Mouse (Mus musculus) kidney, embryonic 15.5 days (tissue): ENCODE measurements around the gene 1700028K03Rik. TPM values are rescaled to one million over a fixed set of nuclear protein-coding genes. Genes with fewer than 3 reads are reported as not detected.

ENCODE experiments used
- ATAC-seq: fragments of 200-750 bp; cut with Nextera tagmentation; replicated peaks from 2 replicates; pipeline ENCODE4 v1.8.0; 2017; ENCODE audit warnings: moderate TSS enrichment; ENCODE audit not compliant: low FRiP score
- H3K27ac ChIP-seq: fragments of 300-500 bp; sonication (generic); 2 replicates; pipeline ENCODE4 v1.5.1; 2015; ENCODE audit warnings: mild to moderate bottlenecking, inconsistent platforms
- H3K27me3 ChIP-seq: fragments of 300-500 bp; sonication (generic); 2 replicates; pipeline ENCODE4 v1.6.1; 2015; ENCODE audit warnings: inconsistent platforms
- H3K36me3 ChIP-seq: fragments of 300-500 bp; sonication (generic); 2 replicates; pipeline ENCODE4 v1.6.1; 2015; ENCODE audit warnings: inconsistent platforms
- H3K4me1 ChIP-seq: fragments of 300-500 bp; sonication (generic); 2 replicates; pipeline ENCODE4 v1.6.1; 2015; ENCODE audit warnings: inconsistent platforms
- H3K4me2 ChIP-seq: fragments of 300-500 bp; sonication (generic); 2 replicates; pipeline ENCODE4 v1.6.1; 2015; ENCODE audit warnings: moderate library complexity, mild to moderate bottlenecking, inconsistent platforms
- H3K4me3 ChIP-seq: fragments of 300-500 bp; sonication (generic); replicated peaks from 2 replicates; pipeline ENCODE4 v1.5.1; 2015; ENCODE audit warnings: mild to moderate bottlenecking, inconsistent platforms
- H3K9ac ChIP-seq: fragments of 300-500 bp; sonication (generic); 2 replicates; pipeline ENCODE4 v1.6.1; 2015; ENCODE audit warnings: mild to moderate bottlenecking, inconsistent platforms
- H3K9me3 ChIP-seq: fragments of 300-500 bp; sonication (generic); replicated peaks from 2 replicates; pipeline ENCODE4 v1.6.1; 2016; ENCODE audit warnings: inconsistent platforms
- WGBS: fragments of 180-500 bp; shearing (Covaris S2); methylation state at CpG from one replicate; pipeline ENCODE4 v1.1.7; 2015; ENCODE audit warnings: mixed read lengths; 5-methylcytosine and 5-hydroxymethylcytosine counted together
- polyA plus RNA-seq: library from polyadenylated mRNA; unstranded; fragments of >200 nt; fragmentation: Nextera tagmentation; extraction: Ambion mirVana; gene quantifications from 2 replicates; pipeline ENCODE4 v1.2.1, GENCODE M21; 2015

The 1700028K03Rik gene
- polyA plus RNA-seq, 1 experiment from 2014 or later: 0.04 TPM

DNA sequence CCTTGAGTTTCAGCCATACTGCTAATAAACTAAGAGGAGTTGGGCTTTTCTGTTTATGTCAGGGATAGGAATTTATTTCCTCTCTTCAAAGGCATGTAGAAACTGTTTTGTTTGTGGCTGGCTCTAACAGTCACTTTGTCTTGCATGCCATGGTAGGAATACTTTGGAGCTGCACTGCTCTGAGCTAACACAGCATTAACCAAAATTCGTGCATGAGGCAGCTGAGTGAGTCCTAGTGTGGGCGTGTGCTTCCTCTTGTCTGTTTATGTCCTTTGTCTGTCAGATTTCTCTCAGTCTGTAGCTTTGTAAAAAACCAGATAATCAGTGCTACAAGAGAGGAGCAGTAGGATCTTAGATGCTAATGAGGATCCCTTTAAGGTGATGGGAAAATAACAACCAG is 23.2 kb upstream of the 1700028K03Rik start:
- ATAC-seq: no peak
- H3K36me3 ChIP-seq: no peaks in the 10 kb centered on the region
- H3K9me3 ChIP-seq: no peaks in the 10 kb centered on the region
- WGBS: 58% methylated on average over 2 of the region's 2 CpGs
- H3K4me2 ChIP-seq: no peak overlapping the region
- no peak overlapping the region for H3K27ac ChIP-seq
- no peak overlapping the region for H3K4me3 ChIP-seq
- no peaks in the 10 kb centered on the region for H3K4me1 ChIP-seq
- H3K9ac ChIP-seq: no peak overlapping the region
- H3K27me3 ChIP-seq: no peaks in the 10 kb centered on the region

DNA sequence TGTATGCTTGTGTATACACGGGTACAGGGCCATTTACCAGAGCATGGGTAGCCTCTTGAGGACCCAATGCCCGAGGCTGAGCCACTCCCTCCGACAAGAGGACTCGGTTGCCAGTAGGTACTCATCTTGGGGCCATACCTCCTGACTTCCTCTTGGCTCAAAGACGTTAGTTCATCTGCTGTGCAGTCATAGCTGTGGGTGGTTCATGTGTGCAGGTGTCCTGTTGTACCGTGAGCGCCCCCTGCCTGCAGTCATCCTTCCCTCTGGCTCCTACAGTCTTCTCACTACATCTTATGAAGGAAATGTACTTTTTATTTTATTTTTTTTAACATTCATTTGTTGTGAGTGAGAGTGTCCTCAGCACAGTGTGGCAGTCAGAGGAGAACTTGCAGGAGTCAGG is 20.9 kb upstream of the 1700028K03Rik start:
- Histone ChIP-seq H3K9me3 (no peaks in the 10 kb centered on the region), H3K27me3 (no peaks in the 10 kb centered on the region), H3K4me3 (no peak overlapping the region), H3K27ac (no peak overlapping the region), H3K4me2 (no peak overlapping the region), H3K36me3 (no peaks in the 10 kb centered on the region), H3K9ac (no peak overlapping the region), H3K4me1 (no peaks in the 10 kb centered on the region)
- no peak for ATAC-seq
- 51% methylated on average over 7 of the region's 7 CpGs for WGBS

GRCm38 (mm10) chr5:107515453-107515852 is 19.1 kb upstream of the 1700028K03Rik start:
- ATAC-seq: no peak

DNA sequence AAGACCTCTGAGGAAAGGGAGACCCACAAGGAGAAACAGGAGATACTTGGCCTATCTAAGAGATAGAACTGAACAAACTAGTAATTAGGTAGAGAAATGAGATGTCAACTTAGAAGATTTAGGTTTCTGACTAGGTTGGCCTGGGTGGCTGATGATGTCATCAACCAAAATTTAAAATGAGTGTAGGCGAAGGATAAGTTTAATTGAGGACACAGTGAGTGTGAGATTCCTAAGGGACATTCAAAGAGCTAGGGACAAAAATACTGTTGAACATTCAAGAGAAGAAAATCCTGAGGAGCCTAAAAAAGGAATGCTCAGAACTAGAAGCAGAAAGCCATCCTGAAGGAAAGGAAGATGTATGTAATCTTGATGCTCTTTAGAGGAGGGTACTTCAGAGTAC is 18.4 kb upstream of the 1700028K03Rik start:
- H3K27ac ChIP-seq: no peak overlapping the region
- WGBS: 89% methylated on average over 1 of the region's 1 CpGs

More at GRCm38 (mm10) chr5:107515453-107515852, 19.1 kb upstream of the 1700028K03Rik start:
- no peak overlapping the region for H3K9ac ChIP-seq
- no peaks in the 10 kb centered on the region for H3K36me3 ChIP-seq
- no peaks in the 10 kb centered on the region for H3K4me1 ChIP-seq
- 96% methylated on average over 3 of the region's 3 CpGs for WGBS
- no peak overlapping the region for H3K4me2 ChIP-seq
- H3K27ac ChIP-seq: no peak overlapping the region
- no peak overlapping the region for H3K4me3 ChIP-seq
- H3K27me3 ChIP-seq: no peaks in the 10 kb centered on the region
- H3K9me3 ChIP-seq: no peaks in the 10 kb centered on the region

DNA sequence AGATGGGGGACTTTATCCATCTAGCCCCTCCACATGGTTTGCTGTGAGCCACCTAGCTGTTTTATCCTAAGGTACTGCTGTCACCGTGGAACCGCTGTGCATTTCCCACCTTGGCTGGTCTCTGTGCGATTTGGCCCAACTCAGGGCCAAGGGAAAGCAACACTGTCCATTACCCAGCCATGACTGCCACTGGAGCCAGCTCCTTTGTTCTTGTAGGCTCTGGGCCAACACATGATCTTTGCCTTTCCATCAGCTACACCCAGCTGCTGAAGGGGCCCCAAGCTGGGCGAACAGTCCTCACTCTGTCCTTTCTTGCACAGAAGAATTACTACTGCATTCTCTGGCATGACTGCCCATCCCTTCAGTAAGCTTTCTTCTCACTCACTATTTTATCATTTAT is 15.9 kb upstream of the 1700028K03Rik start:
- H3K27ac ChIP-seq: no peak overlapping the region
- no peaks in the 10 kb centered on the region for H3K9me3 ChIP-seq
- no peak overlapping the region for H3K9ac ChIP-seq
- no peak overlapping the region for H3K4me2 ChIP-seq
- 89% methylated on average over 4 of the region's 4 CpGs for WGBS
- H3K27me3 ChIP-seq: no peaks in the 10 kb centered on the region
- ATAC-seq: no peak
- no peaks in the 10 kb centered on the region for H3K4me1 ChIP-seq
- H3K36me3 ChIP-seq: no peaks in the 10 kb centered on the region
- H3K4me3 ChIP-seq: no peak overlapping the region

More for the DNA sequence above, 18.4 kb upstream of the 1700028K03Rik start:
- Histone ChIP-seq H3K9ac (no peak overlapping the region), H3K4me2 (no peak overlapping the region), H3K36me3 (no peaks in the 10 kb centered on the region), H3K27me3 (no peaks in the 10 kb centered on the region), H3K4me1 (no peaks in the 10 kb centered on the region), H3K9me3 (no peaks in the 10 kb centered on the region), H3K4me3 (no peak overlapping the region)
- ATAC-seq: no peak

GRCm38 (mm10) chr5:107521386-107521785 is 13.1 kb upstream of the 1700028K03Rik start:
- H3K4me1 ChIP-seq: no peaks in the 10 kb centered on the region
- H3K27ac ChIP-seq: no peak overlapping the region
- H3K27me3 ChIP-seq: no peaks in the 10 kb centered on the region
- no peak for ATAC-seq
- H3K9me3 ChIP-seq: no peaks in the 10 kb centered on the region
- 89% methylated on average over 6 of the region's 6 CpGs for WGBS
- no peaks in the 10 kb centered on the region for H3K36me3 ChIP-seq
- H3K4me2 ChIP-seq: no peak overlapping the region
- H3K4me3 ChIP-seq: no peak overlapping the region
- no peak overlapping the region for H3K9ac ChIP-seq

DNA sequence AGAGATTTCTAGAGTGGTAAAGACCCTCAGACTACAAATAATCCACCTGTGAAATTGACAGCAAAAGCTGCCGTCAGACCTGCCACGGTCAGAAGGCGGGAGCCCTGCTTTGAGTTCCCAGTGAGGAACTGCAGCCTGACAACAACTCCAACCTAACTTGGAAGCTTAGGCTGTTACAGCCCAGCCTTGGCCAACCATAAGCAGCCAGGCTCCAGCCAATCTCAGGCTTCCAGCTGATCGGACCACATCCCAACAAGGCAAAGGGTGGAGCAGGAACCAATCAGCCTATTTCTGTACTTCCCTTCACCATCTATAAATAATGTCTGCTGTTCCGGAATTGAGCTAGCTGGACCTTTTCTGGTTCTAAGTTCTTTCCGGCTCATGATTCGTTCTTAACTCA is 12.6 kb upstream of the 1700028K03Rik start:
- H3K4me1 ChIP-seq: no peaks in the 10 kb centered on the region
- H3K4me3 ChIP-seq: no peak overlapping the region
- H3K27ac ChIP-seq: no peak overlapping the region
- H3K27me3 ChIP-seq: no peaks in the 10 kb centered on the region
- H3K9me3 ChIP-seq: no peaks in the 10 kb centered on the region
- ATAC-seq: no peak
- no peaks in the 10 kb centered on the region for H3K36me3 ChIP-seq
- H3K4me2 ChIP-seq: no peak overlapping the region
- H3K9ac ChIP-seq: no peak overlapping the region
- 72% methylated on average over 7 of the region's 7 CpGs for WGBS

DNA sequence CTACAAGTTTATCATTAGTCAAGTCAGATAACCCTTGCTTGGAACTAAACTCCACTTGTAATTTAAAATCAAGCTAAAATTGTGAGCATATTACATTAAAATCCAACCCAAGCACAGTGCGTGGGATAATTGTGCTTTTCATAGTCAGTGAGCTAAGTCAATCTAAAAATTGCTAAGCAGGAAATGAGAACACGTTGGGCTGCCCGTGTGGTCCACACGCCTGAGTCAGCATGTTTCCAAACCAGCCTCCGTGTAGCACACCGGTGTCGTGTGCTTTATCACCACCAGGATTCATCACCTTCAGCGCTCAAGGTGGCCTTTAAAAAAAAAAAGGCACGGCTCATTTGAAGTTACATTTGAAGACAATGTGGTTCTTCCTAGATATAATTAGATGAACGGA is 10.2 kb upstream of the 1700028K03Rik start:
- Histone ChIP-seq H3K4me1 (no peaks in the 10 kb centered on the region), H3K27me3 (no peaks in the 10 kb centered on the region), H3K4me3 (no peak overlapping the region), H3K9me3 (no peaks in the 10 kb centered on the region), H3K27ac (no peak overlapping the region), H3K4me2 (no peak overlapping the region), H3K9ac (no peak overlapping the region), H3K36me3 (no peaks in the 10 kb centered on the region)
- no peak for ATAC-seq
- WGBS: 79% methylated on average over 10 of the region's 10 CpGs

DNA sequence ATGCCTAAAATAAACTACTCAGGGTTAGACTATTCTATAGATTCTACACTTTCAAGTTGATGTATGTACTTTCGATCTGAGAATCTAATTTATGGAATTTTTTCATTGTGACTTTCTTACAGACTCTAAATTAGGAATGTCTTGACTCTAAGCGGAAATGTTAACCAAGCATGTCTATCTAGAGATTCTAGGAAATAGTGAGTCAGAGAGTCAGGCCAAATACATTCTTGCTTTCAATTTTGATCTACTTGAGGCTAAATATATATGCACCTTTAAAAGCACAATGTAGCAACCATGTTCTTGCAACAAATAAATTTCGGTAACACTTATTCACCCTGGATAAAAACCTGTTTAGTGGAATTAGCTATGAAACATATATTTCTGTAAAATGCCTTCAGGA is 5.7 kb upstream of the 1700028K03Rik start:
- no peak for ATAC-seq
- no peak overlapping the region for H3K4me3 ChIP-seq
- no peak overlapping the region for H3K9ac ChIP-seq
- 80% methylated on average over 3 of the region's 3 CpGs for WGBS
- no peaks in the 10 kb centered on the region for H3K9me3 ChIP-seq
- H3K4me1 ChIP-seq: no peaks in the 10 kb centered on the region
- no peaks in the 10 kb centered on the region for H3K27me3 ChIP-seq
- no peak overlapping the region for H3K4me2 ChIP-seq
- no peaks in the 10 kb centered on the region for H3K36me3 ChIP-seq
- no peak overlapping the region for H3K27ac ChIP-seq

DNA sequence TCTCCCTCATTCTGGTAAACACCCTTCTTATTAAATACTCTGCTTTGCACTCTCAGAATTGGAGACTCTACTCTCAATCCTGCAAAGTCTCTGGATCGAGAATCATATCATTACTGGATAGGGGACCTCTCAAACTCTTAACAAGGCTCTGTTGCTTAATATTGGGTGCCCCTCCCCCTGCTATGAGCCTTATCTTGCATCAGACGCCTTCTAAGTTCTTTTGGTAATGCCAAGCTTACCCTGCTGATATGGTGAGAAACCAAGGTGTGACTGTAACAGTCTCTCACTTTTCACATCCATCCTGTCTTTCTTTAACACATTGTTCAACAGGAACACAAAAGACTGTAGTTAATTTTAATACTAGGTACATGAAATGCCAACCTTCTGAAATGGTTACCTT is 919 bp upstream of the 1700028K03Rik start:
- no peaks in the 10 kb centered on the region for H3K36me3 ChIP-seq
- no peak overlapping the region for H3K27ac ChIP-seq
- no peaks in the 10 kb centered on the region for H3K4me1 ChIP-seq
- WGBS: 68% methylated on average over 2 of the region's 2 CpGs
- H3K27me3 ChIP-seq: no peaks in the 10 kb centered on the region
- H3K9me3 ChIP-seq: no peaks in the 10 kb centered on the region
- no peak overlapping the region for H3K9ac ChIP-seq
- no peak overlapping the region for H3K4me3 ChIP-seq
- no peak for ATAC-seq
- H3K4me2 ChIP-seq: no peak overlapping the region

- Histone ChIP-seq H3K4me1 (peaks cover 8% of the 10 kb centered on the region; the same call in 1 of the 2 replicates), H3K9me3 (no peaks in the 10 kb centered on the region), H3K36me3 (no peaks in the 10 kb centered on the region), H3K9ac (no peak overlapping the region), H3K27ac (no peak overlapping the region), H3K4me3 (no peak overlapping the region), H3K27me3 (no peaks in the 10 kb centered on the region), H3K4me2 (no peak overlapping the region)
- ATAC-seq: peak; percentile 64
- WGBS: 19% methylated on average over 7 of the region's 7 CpGs
Observed at GRCm38 (mm10) chr5:107541696-107542095, 7.2 kb downstream of the 1700028K03Rik start.

DNA sequence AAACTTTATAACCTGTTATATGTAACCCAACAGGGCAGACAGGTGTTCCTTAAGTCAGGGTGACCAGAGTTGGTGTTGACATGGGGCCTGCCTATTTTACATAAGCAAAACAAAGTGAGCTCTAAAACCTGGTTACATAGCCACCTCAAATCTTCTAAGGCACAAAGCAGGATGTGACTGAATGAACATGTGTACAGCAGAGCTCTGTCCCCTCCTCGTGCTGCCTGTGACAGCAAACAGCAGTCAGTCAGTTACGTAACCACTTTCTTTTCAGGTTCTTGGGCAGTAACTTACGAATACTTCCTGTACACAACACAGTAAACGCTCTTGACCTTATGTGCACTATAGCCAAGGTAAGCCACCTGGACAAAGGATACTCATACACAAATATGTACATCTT is 11.4 kb downstream of the 1700028K03Rik start:
- Histone ChIP-seq H3K9me3 (no peaks in the 10 kb centered on the region), H3K27ac (no peak overlapping the region), H3K36me3 (peaks cover 13% of the 10 kb centered on the region), H3K4me3 (no peak overlapping the region), H3K4me1 (peaks cover 8% of the 10 kb centered on the region; the same call in 1 of the 2 replicates), H3K9ac (no peak overlapping the region), H3K27me3 (no peaks in the 10 kb centered on the region), H3K4me2 (no peak overlapping the region)
- ATAC-seq: no peak
- WGBS: 83% methylated on average over 4 of the region's 4 CpGs

DNA sequence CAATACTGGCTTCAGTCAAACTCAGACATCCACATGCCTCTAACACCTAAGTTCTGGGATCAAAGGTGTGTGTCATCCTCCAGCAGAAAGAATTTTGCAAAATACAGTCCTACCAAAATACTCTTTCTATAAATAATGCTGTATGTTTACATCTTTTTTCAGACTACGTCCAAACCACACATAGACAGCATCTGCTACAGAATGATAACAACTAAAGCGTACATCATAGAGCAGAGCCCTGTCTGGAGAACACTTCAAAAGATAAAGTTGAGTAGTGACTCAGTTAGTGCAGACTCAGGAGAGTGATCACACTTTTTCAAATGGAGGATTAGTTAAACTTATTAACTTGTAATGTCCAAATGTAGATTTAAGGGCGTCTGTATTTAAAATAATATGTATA is 13.4 kb downstream of the 1700028K03Rik start:
- no peak overlapping the region for H3K27ac ChIP-seq
- peaks cover 26% of the 10 kb centered on the region for H3K36me3 ChIP-seq
- WGBS: 88% methylated on average over 3 of the region's 3 CpGs
- no peaks in the 10 kb centered on the region for H3K27me3 ChIP-seq
- no peaks in the 10 kb centered on the region for H3K4me1 ChIP-seq
- ATAC-seq: no peak
- H3K9ac ChIP-seq: no peak overlapping the region
- H3K4me3 ChIP-seq: no peak overlapping the region
- H3K4me2 ChIP-seq: no peak overlapping the region
- H3K9me3 ChIP-seq: no peaks in the 10 kb centered on the region
